Mouse (Mus musculus) cortical plate, adult 2 months (tissue): ENCODE measurements around the gene Esam.

Experiments
- CTCF ChIP-seq: fragments of 200-500 bp; IDR thresholded peaks from 2 replicates; pipeline ENCODE4 v1.5.1; 2011; ENCODE audit warnings: mild to moderate bottlenecking, control low read depth, low read length; ENCODE audit not compliant: insufficient read depth; ENCODE audit errors: extremely low read depth
- POLR2A ChIP-seq: fragments of 200-500 bp; IDR thresholded peaks from 2 replicates; pipeline ENCODE4 v1.6.1; 2011; ENCODE audit warnings: mild to moderate bottlenecking, low read length, control low read depth; ENCODE audit not compliant: insufficient read depth; ENCODE audit errors: extremely low read depth

- TF ChIP-seq CTCF = no peak
- TF ChIP-seq POLR2A = no peak
Measured at GRCm38 (mm10) chr9:37554279-37554678, 26.4 kb downstream of the Esam start.
